Mouse (Mus musculus) WW6 (cell line): ENCODE results near the gene Smok2a.
"Not testable (repeated sequence)": the region's sequence is repeated elsewhere in the genome, so short reads cannot be mapped to it uniquely, and the experiment has no call there.

ENCODE experiments used
- DNase-seq: peaks from one replicate; pipeline ENCODE4 v3.0.0-alpha.2; 2013; ENCODE audit warnings: low read depth, low spot score

The Smok2a gene

GRCm38 (mm10) chr17:13220888-13221287 is at the start of gene Smok2a:
Smok2a (plus strand) TSS chr17:13221188.
- no peak for DNase-seq

GRCm38 (mm10) chr17:13173578-13173977 is 47.4 kb upstream of the Smok2a start:
- not testable (repeated sequence) for DNase-seq

GRCm38 (mm10) chr17:13174029-13174428 is 47.0 kb upstream of the Smok2a start:
- not testable (repeated sequence) for DNase-seq

- DNase-seq = not testable (repeated sequence)
These were observed 45.4 kb upstream of the Smok2a start for GRCm38 (mm10) chr17:13175609-13176008.

- not testable (repeated sequence) for DNase-seq
These were observed 43.2 kb upstream of the Smok2a start for GRCm38 (mm10) chr17:13177796-13178195.

GRCm38 (mm10) chr17:13179021-13179420 is 42.0 kb upstream of the Smok2a start:
- not testable (repeated sequence) for DNase-seq

- not testable (repeated sequence) for DNase-seq
These were observed 40.5 kb upstream of the Smok2a start for GRCm38 (mm10) chr17:13180491-13180890.

- not testable (repeated sequence) for DNase-seq
These were observed 38.3 kb upstream of the Smok2a start for GRCm38 (mm10) chr17:13182712-13183111.

- DNase-seq = not testable (repeated sequence)
These were observed 36.5 kb upstream of the Smok2a start for GRCm38 (mm10) chr17:13184514-13184913.

GRCm38 (mm10) chr17:13186541-13186940 is 34.4 kb upstream of the Smok2a start:
- not testable (repeated sequence) for DNase-seq

- DNase-seq = not testable (repeated sequence)
These were observed 33.4 kb upstream of the Smok2a start for GRCm38 (mm10) chr17:13187621-13188020.

- not testable (repeated sequence) for DNase-seq
These were observed 32.1 kb upstream of the Smok2a start for GRCm38 (mm10) chr17:13188846-13189245.

GRCm38 (mm10) chr17:13190836-13191583 is 30.0 kb upstream of the Smok2a start:
- DNase-seq = not testable (repeated sequence)

GRCm38 (mm10) chr17:13196486-13196885 is 24.5 kb upstream of the Smok2a start:
- not testable (repeated sequence) for DNase-seq

- DNase-seq = not testable (repeated sequence)
These were observed 22.2 kb upstream of the Smok2a start for GRCm38 (mm10) chr17:13198812-13199211.

GRCm38 (mm10) chr17:13199880-13200409 is 21.0 kb upstream of the Smok2a start:
- DNase-seq = not testable (repeated sequence)

GRCm38 (mm10) chr17:13201551-13201950 is 19.4 kb upstream of the Smok2a start:
- DNase-seq = not testable (repeated sequence)

GRCm38 (mm10) chr17:13202453-13203107 is 18.4 kb upstream of the Smok2a start:
- not testable (repeated sequence) for DNase-seq

GRCm38 (mm10) chr17:13205247-13205646 is 15.7 kb upstream of the Smok2a start:
- DNase-seq = not testable (repeated sequence)

- DNase-seq = no peak
These were observed 14.5 kb upstream of the Smok2a start for GRCm38 (mm10) chr17:13206491-13206890.

- DNase-seq = not testable (repeated sequence)
These were observed 12.5 kb upstream of the Smok2a start for GRCm38 (mm10) chr17:13208460-13208859.

GRCm38 (mm10) chr17:13212136-13212850 is 8.7 kb upstream of the Smok2a start:
- no peak for DNase-seq
